Mouse (Mus musculus): Measurements from ENCODE around the gene Kcnmb2. TPM values are rescaled to one million over a fixed set of nuclear protein-coding genes. Genes with fewer than 3 reads are reported as not detected.

The Kcnmb2 gene
- polyA plus RNA-seq, 1 experiment from 2014 or later = 0.47 TPM

DNA sequence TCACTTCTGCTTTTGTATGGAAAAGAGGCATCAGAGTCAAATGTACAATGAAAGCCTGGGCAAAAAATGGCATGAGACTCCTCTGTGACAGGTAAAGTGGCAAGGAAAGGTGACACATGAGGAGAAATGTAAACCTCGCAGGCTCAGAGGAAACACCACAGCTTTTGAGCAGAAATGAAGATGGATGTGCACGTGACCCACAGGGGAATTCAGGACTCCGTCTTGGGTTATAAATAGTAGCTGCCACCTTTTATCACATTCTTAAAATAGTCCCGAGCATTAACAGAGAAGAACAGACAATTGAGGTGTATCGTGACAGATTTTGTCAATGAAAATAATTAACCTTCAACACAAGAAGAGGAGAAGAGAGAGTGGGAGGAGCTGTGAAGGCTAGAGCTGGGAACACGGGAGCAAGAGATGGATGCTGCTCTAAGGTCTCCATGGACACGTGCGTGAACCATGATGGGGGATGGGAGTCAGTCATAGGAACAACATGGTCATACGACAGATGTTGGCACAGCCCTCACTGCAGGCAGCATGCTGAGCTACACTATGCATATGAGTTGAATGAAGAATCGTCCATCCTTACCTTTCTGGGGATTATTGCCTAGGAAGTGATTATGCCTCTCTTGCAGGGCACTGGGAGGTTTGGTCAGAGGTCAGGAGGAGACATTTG, 127.2 kb downstream of the Kcnmb2 start:
- no peak overlapping the region for H3K4me3 ChIP-seq
- no peaks in the 10 kb centered on the region for H3K36me3 ChIP-seq
- no peak overlapping the region for H3K27ac ChIP-seq
- no peak overlapping the region for H3K9ac ChIP-seq
- no peaks in the 10 kb centered on the region for H3K27me3 ChIP-seq
- 72% methylated on average over 10 of the region's 10 CpGs for WGBS
- no peak overlapping the region for H3K4me2 ChIP-seq
- no peaks in the 10 kb centered on the region for H3K9me3 ChIP-seq
- no peak for ATAC-seq (ENCODE audit: insufficient number of reproducible peaks, low FRiP score, low TSS enrichment, low read depth)
- no peaks in the 10 kb centered on the region for H3K4me1 ChIP-seq

DNA sequence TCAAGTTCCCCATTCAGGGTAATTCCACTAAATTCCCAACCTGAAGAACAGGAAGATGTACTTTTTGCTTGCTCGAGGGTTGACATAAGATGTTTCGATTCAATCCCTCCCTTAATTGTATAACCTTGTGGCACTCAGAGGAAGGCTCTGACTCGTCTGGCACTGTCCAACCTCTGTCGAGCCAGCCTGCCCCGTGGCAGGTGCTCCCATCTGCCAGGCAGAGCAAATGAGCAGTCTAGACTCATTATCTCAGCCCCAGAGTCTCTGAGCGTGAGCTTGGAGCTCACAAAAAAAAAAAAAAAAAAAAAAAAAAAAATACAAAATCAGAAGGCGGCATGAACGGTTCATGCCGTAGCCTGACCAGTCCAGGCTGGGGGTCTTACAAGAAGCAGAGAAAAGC, 130.1 kb downstream of the Kcnmb2 start:
- H3K4me3 ChIP-seq = no peak overlapping the region
- no peaks in the 10 kb centered on the region for H3K36me3 ChIP-seq
- H3K27me3 ChIP-seq = no peaks in the 10 kb centered on the region
- no peaks in the 10 kb centered on the region for H3K9me3 ChIP-seq
- no peak overlapping the region for H3K4me2 ChIP-seq
- ATAC-seq (ENCODE audit: insufficient number of reproducible peaks, low FRiP score, low TSS enrichment, low read depth) = no peak
- no peak overlapping the region for H3K9ac ChIP-seq
- WGBS = 72% methylated on average over 9 of the region's 9 CpGs
- no peak overlapping the region for H3K27ac ChIP-seq
- H3K4me1 ChIP-seq = no peaks in the 10 kb centered on the region

- H3K4me1 ChIP-seq = no peaks in the 10 kb centered on the region
- H3K9me3 ChIP-seq = no peaks in the 10 kb centered on the region
- no peak overlapping the region for H3K9ac ChIP-seq
- H3K27ac ChIP-seq = no peak overlapping the region
- 37% methylated on average over 3 of the region's 3 CpGs for WGBS
- no peak overlapping the region for H3K4me2 ChIP-seq
- no peaks in the 10 kb centered on the region for H3K27me3 ChIP-seq
- no peaks in the 10 kb centered on the region for H3K36me3 ChIP-seq
- ATAC-seq (ENCODE audit: insufficient number of reproducible peaks, low FRiP score, low TSS enrichment, low read depth) = no peak
- H3K4me3 ChIP-seq = no peak overlapping the region
Observed at GRCm38 (mm10) chr3:32043814-32044213, 141.5 kb downstream of the Kcnmb2 start.

DNA sequence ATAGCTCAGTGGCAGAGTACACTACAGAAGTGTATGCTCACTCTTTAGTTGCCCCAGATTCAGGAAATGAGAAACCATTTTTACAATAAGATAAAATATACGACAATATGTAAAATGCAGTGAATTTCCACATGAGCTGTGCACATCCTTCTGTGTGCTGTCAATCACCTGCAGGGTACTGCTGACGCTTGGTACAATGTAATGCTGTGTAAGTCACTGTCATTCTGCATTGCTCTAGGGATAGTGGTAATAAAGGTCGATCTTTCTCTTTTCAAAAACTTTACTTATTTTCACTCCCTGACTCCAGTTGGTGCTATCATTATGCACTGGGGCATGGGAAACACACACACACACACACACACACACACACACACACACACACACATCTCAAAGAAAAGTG, 146.5 kb downstream of the Kcnmb2 start:
- H3K4me3 ChIP-seq = no peak overlapping the region
- no peak for ATAC-seq (ENCODE audit: insufficient number of reproducible peaks, low FRiP score, low TSS enrichment, low read depth)
- H3K9ac ChIP-seq = no peak overlapping the region
- H3K27ac ChIP-seq = no peak overlapping the region
- no peaks in the 10 kb centered on the region for H3K9me3 ChIP-seq
- no peaks in the 10 kb centered on the region for H3K4me1 ChIP-seq
- no peaks in the 10 kb centered on the region for H3K27me3 ChIP-seq
- H3K4me2 ChIP-seq = no peak overlapping the region
- 79% methylated on average over 3 of the region's 3 CpGs for WGBS
- no peaks in the 10 kb centered on the region for H3K36me3 ChIP-seq

DNA sequence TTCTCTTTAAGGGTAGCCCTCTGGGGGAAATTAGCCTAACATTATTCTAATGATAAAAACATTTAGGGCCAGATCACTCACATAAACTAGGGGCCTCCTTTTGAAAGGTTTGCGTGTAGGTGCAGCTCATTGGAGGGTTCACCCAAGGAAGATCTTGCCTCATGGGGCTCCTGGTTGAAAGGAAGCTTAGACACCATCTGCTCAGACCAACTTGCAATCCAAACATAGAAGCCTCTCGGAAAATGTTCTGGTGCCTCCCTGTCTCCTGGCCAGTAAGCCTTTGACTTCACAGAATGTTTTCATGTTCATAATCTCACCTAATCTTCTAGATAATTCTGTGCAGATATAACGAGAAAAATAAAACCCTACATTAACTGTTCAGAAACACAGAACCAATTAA, 150.3 kb downstream of the Kcnmb2 start:
- ATAC-seq (ENCODE audit: insufficient number of reproducible peaks, low FRiP score, low TSS enrichment, low read depth) = no peak
- no peak overlapping the region for H3K4me3 ChIP-seq
- H3K9me3 ChIP-seq = no peaks in the 10 kb centered on the region
- no peak overlapping the region for H3K9ac ChIP-seq
- 58% methylated on average over 3 of the region's 3 CpGs for WGBS
- H3K36me3 ChIP-seq = no peaks in the 10 kb centered on the region
- H3K27ac ChIP-seq = no peak overlapping the region
- H3K4me2 ChIP-seq = no peak overlapping the region
- H3K4me1 ChIP-seq = no peaks in the 10 kb centered on the region
- H3K27me3 ChIP-seq = no peaks in the 10 kb centered on the region; the same call in 1 of the 2 replicates

DNA sequence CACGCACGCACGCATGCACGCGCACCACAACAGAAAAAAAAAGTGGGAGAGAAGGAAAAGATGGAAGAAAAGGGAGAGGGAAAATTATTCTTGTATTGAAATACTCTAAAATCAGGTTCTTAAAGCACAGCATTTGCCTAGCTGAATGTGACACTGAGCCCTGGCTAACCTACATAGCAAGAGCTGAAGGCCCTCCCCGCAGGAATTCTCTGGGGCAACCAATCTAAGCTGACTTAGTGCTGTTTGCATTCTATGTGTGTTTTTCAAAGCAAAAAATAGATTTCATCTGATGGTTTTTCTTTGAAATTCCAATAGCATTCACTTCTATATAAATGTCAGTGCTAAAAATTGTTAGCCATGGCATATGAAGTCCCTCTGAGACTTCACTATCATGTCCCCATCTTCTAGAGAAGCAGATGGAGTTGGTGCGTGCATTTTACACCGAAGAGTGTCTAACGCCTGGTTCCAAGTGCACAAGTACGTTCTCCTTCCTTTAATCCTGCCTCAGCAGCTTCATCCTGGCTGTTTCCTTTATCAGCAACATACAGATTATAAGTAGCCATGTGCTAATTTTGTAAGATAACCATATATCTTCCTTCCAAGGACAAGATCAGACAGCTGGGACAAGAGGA, 151.4 kb downstream of the Kcnmb2 start:
- Histone ChIP-seq H3K4me3 (no peak overlapping the region), H3K9me3 (no peaks in the 10 kb centered on the region), H3K9ac (no peak overlapping the region), H3K27me3 (no peaks in the 10 kb centered on the region; the same call in 1 of the 2 replicates), H3K36me3 (no peaks in the 10 kb centered on the region), H3K4me2 (no peak overlapping the region), H3K4me1 (no peaks in the 10 kb centered on the region), H3K27ac (no peak overlapping the region)
- 93% methylated on average over 10 of the region's 10 CpGs for WGBS
- ATAC-seq (ENCODE audit: insufficient number of reproducible peaks, low FRiP score, low TSS enrichment, low read depth) = no peak

DNA sequence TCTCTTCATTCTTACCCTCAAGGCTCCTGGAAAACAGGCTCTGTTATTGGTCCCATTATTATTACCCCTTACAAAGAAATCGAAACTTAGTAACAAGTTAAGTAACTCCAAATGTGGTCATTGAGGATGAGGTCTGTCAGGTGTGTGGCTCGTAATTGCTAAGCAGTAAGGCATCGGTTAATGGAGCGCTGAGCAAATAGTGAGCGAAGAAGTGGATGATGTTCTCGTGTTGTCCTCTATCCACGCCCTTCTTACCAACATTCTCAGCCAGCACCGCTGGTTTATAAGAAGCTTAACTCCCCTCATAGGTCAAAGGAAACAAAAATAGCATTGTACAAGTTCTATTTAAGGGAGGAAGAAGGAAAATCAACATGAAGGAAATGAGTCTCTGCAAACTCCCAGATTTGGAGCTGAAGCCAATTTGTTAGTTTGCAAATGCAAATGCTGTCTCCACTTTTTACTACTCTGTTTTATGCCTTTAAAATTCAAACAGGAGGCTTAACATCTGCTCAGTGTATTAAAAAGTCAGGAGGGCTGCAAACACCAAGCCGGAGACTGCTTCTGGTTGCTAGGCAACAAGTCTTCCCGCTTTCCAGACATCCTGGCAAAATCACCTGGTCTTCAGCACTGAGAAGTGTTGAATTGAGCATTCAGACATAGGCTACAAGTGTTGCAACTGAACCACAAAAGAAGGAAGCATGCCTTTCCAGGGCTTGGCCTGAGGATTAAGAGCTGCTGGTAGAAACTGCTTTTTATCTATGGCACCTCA, 157.8 kb downstream of the Kcnmb2 start:
- Histone ChIP-seq H3K36me3 (no peaks in the 10 kb centered on the region), H3K4me2 (no peak overlapping the region), H3K27ac (no peak overlapping the region), H3K9ac (no peak overlapping the region), H3K4me1 (peaks cover 9% of the 10 kb centered on the region; the same call in 1 of the 2 replicates), H3K27me3 (no peaks in the 10 kb centered on the region; the same call in 1 of the 2 replicates), H3K4me3 (no peak overlapping the region), H3K9me3 (no peaks in the 10 kb centered on the region)
- no peak for ATAC-seq (ENCODE audit: insufficient number of reproducible peaks, low FRiP score, low TSS enrichment, low read depth)
- WGBS = 31% methylated on average over 10 of the region's 10 CpGs

- ATAC-seq (ENCODE audit: insufficient number of reproducible peaks, low FRiP score, low TSS enrichment, low read depth) = no peak
- Histone ChIP-seq H3K27me3 (no peaks in the 10 kb centered on the region), H3K4me1 (peaks cover 9% of the 10 kb centered on the region; the same call in 1 of the 2 replicates), H3K27ac (no peak overlapping the region), H3K4me2 (no peak overlapping the region), H3K36me3 (no peaks in the 10 kb centered on the region), H3K9ac (no peak overlapping the region), H3K4me3 (no peak overlapping the region), H3K9me3 (no peaks in the 10 kb centered on the region)
- 67% methylated on average over 3 of the region's 3 CpGs for WGBS
Observed at GRCm38 (mm10) chr3:32062685-32063084, 160.4 kb downstream of the Kcnmb2 start.

GRCm38 (mm10) chr3:32063312-32063711, 161.0 kb downstream of the Kcnmb2 start:
- no peak for ATAC-seq (ENCODE audit: insufficient number of reproducible peaks, low FRiP score, low TSS enrichment, low read depth)
- no peaks in the 10 kb centered on the region for H3K9me3 ChIP-seq
- peaks cover 9% of the 10 kb centered on the region; the same call in 1 of the 2 replicates for H3K4me1 ChIP-seq
- no peak overlapping the region for H3K9ac ChIP-seq
- no peak overlapping the region for H3K4me3 ChIP-seq
- no peak overlapping the region for H3K4me2 ChIP-seq
- H3K36me3 ChIP-seq = no peaks in the 10 kb centered on the region
- no peak overlapping the region for H3K27ac ChIP-seq
- 75% methylated on average over 3 of the region's 3 CpGs for WGBS
- H3K27me3 ChIP-seq = no peaks in the 10 kb centered on the region

DNA sequence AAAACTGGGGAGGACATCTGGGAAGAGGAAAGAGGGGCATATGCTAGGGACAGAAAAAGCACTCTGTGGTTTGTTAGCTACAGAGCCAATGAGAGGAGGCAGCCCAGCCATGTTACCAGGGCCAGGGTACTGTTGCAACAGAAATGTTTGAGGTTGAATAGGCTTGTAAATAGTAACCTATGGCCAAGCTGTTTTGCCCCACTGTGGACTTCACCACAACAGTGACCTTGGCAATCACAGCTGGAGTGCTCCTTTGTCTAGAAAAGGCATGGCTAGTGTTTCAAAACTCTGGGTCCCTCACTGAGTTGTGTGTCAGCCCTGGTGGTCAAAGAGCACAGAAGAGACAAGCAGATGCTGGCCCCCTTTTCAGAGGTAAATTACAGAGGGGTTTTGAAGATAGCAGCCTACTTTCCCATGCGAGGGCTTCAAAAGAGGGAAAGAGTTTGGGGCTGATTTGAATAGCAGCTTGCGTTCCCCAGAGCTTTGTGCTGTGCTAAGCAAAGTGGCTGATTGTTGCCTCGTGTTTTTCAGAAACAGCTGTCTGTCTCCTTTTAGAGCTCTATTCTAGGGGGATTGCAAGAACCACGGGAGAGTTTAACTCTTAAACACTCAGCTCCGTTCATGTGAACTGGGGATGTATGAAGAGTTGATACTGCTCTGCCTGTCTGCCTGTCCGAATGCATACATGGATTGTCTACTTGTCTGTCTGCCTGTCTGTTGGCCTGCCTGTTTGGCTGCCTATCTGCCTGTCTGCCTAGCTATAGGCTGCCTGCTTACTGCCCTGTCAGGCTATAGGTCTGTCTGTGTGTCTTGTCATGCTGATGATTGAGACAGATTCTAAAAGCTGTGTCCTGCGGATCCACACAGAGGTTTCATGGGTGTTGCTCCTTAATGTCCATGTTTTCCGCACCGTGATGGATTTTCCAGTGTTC, 165.0 kb downstream of the Kcnmb2 start:
- H3K4me2 ChIP-seq = no peak overlapping the region
- ATAC-seq (ENCODE audit: insufficient number of reproducible peaks, low FRiP score, low TSS enrichment, low read depth) = no peak
- H3K27ac ChIP-seq = no peak overlapping the region
- no peaks in the 10 kb centered on the region for H3K27me3 ChIP-seq
- H3K9ac ChIP-seq = no peak overlapping the region
- H3K4me3 ChIP-seq = no peak overlapping the region
- no peaks in the 10 kb centered on the region for H3K4me1 ChIP-seq
- H3K9me3 ChIP-seq = no peaks in the 10 kb centered on the region
- H3K36me3 ChIP-seq = no peaks in the 10 kb centered on the region
- WGBS = 46% methylated on average over 9 of the region's 9 CpGs

GRCm38 (mm10) chr3:32073881-32074280, 171.6 kb downstream of the Kcnmb2 start:
- WGBS = 42% methylated on average over 8 of the region's 8 CpGs
- Histone ChIP-seq H3K4me2 (no peak overlapping the region), H3K9me3 (no peaks in the 10 kb centered on the region), H3K27me3 (no peaks in the 10 kb centered on the region), H3K36me3 (no peaks in the 10 kb centered on the region), H3K4me3 (no peak overlapping the region), H3K9ac (no peak overlapping the region), H3K27ac (no peak overlapping the region), H3K4me1 (no peaks in the 10 kb centered on the region)
- no peak for ATAC-seq (ENCODE audit: insufficient number of reproducible peaks, low FRiP score, low TSS enrichment, low read depth)

Data from limb, embryonic 15.5 days (tissue).